Mouse (Mus musculus) layer of hippocampus, adult 18-20 months (tissue): ENCODE measurements around the gene Vrk3. TPM values are rescaled to one million over a fixed set of nuclear protein-coding genes. Genes with fewer than 3 reads are reported as not detected.
"Not testable (repeated sequence)": the region's sequence is repeated elsewhere in the genome, so short reads cannot be mapped to it uniquely, and the experiment has no call there.

ENCODE experiments used
- DNase-seq, 2 experiments: peaks; one replicate each; pipeline ENCODE4 v3.0.0; 2022; ENCODE audit warnings: low spot score in 2 of 2
- long read RNA-seq: library from polyadenylated mRNA; stranded (forward); transcript quantifications from one replicate; pipeline ENCODE4 v2.0.0, GENCODE M21; 2021
- total RNA-seq, 2 experiments: library from RNA; stranded (reverse); gene quantifications; 2 replicates each; pipeline ENCODE4 v1.2.3; 2021

Gene Vrk3
- 10 to 100 TPM; 35.1 to 39.9 TPM for total RNA-seq
- long read RNA-seq, transcript Vrk3-201 (15 exons, 1,969 nt): major isoform, 26 of 36 reads
- long read RNA-seq, partial matches to known transcripts: 4 of 36 reads
- long read RNA-seq, other reads (novel, unspliced or antisense): 5 of 36 reads

GRCm38 (mm10) chr7:44748101-44749044 is at the start of gene Vrk3:
TSS of gene Vrk3 (plus strand) at chr7:44748413.
- peak; percentile 95 to 98 for DNase-seq

DNA sequence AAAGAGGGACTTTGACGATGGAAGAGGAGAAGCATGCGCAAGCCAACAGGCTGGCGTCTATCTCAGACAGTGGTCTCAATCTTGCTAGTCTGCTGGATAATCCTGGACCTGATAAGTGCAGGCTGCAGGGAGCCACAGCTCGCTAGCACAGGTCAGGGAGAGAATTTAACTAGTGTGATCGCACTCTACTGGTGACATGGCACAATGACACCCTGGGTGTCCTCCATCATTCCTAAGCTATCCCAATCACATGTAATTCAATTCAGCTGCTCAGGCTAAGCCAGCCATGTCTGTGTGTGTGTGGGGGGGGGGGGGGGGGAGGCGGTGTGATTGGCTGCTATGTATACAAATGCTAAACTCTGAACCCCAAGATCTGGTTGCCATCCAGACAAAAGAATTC is 46.3 kb upstream of the Vrk3 start:
- peak in 1 of 2 experiments; percentile 68 for DNase-seq

GRCm38 (mm10) chr7:44702985-44703384 is 45.2 kb upstream of the Vrk3 start:
- DNase-seq: no peak

- peak in 1 of 2 experiments; percentile 57 for DNase-seq
These were observed 43.9 kb upstream of the Vrk3 start for GRCm38 (mm10) chr7:44704363-44704762.

DNA sequence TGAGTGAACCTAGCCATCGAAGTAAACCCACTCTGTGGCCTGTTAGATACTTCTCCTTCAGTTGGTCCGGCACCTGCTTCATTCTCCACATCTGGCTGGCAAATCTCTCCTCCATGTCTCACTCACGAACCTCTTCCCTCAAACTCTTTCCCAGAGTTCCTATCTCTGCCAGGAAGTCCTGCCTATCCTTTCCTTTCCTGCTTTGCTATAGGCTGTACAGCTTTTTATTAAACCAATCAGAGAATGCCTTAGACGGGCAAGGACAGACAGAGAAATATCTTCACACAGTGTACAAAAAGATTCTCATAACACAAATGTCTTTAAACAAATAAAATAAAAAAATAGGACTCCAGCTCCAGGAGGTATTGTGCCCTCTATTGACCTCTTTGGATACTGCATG is 43.1 kb upstream of the Vrk3 start:
- no peak for DNase-seq

DNA sequence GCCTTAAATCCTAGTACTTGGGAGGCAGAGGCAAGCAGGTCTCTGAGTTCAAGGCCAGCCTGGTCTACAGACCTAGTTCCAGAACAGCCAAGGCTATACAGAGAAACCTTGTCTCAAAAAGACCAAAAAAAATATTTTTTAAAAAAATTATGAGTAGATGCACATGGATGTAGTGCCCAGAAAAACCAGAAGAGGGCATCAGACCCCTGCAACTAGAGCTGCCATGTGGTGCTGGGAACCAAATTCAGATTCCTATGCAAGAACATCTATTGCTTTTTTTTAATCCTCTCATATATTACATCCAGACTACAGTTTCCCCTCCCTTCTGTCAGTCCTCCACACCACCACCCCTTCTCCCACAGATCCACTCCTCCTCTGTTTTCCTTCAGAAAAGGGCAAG is 41.9 kb upstream of the Vrk3 start:
- DNase-seq: no peak

GRCm38 (mm10) chr7:44707169-44707675 is 41.0 kb upstream of the Vrk3 start:
- DNase-seq: no peak

- not testable (repeated sequence) for DNase-seq
These were observed 40.1 kb upstream of the Vrk3 start for GRCm38 (mm10) chr7:44708093-44708492.

- no peak for DNase-seq
These were observed 39.6 kb upstream of the Vrk3 start, which contains the start of gene Izumo2 for GRCm38 (mm10) chr7:44708574-44708973. TSS of gene Izumo2 (plus strand) at chr7:44708742.

GRCm38 (mm10) chr7:44709881-44710280 is 38.3 kb upstream of the Vrk3 start:
- DNase-seq: no peak

DNA sequence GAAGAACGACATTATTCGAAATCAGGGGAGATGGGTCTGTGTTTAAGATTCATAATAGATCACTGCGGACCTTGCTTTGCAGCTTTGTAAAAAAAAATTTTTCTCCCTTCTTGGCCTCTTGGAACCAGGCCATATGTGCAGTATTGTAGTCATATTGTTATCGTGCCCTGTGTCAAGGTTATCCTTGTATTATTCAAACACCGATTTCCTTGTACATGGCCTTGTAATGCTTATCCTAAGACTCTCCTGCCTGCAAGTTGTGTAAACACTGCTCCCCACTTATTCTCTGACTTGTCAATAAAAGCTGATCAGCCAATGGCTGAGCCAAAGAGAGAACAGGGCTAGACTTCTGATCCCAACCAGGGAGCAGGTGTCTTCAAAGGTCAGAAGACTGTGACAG is 26.2 kb upstream of the Vrk3 start:
- no peak for DNase-seq

GRCm38 (mm10) chr7:44724316-44724715 is 23.9 kb upstream of the Vrk3 start:
- peak in 1 of 2 experiments; percentile 19 for DNase-seq

- peak in 1 of 2 experiments; percentile 15 for DNase-seq
These were observed 21.9 kb upstream of the Vrk3 start for GRCm38 (mm10) chr7:44726343-44726742.

DNA sequence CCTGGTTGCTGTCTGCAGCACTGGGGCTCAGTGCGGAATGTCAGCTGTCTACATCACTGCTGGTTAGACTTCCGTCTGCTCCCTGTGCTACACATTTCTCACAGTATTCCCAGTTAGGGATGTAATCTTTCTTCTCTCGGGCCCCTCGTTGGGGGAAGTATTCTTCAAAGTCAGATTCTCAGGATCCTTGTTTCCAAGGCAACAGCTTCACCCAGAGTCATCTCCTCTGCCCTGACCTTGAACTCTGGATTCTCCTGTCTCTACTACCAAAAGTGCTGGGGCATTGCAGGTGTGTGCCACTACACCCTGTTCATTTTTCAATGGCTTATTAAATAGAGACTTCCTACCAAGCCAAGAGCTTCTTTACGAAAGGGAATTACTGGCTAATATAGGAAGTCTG is 21.1 kb upstream of the Vrk3 start:
- no peak for DNase-seq

- no peak for DNase-seq
These were observed 19.9 kb upstream of the Vrk3 start for GRCm38 (mm10) chr7:44728082-44728975.

DNA sequence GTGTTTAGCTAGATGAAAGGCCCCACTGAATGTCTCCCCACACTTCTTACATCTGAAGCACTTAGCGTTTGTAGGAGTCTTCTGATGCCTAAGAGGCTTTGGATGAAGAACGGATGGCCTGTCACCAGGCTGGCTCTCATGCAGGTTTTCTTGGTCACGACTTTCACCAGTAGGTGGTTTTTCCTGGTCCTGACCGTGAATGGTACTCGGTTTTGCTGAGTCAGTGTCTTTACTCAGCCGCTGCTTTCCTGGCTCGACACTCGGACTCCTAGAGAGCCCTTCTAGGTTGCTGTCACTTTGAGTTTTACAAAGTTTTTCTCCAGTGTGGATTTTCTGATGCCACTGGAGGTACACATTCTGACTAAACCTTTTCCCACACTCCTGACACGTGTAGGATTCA is 14.5 kb upstream of the Vrk3 start:
- DNase-seq: no peak

- DNase-seq: no peak
These were observed 6.9 kb upstream of the Vrk3 start for GRCm38 (mm10) chr7:44741361-44741760.

GRCm38 (mm10) chr7:44744270-44744669 is 3.9 kb upstream of the Vrk3 start:
- no peak for DNase-seq

DNA sequence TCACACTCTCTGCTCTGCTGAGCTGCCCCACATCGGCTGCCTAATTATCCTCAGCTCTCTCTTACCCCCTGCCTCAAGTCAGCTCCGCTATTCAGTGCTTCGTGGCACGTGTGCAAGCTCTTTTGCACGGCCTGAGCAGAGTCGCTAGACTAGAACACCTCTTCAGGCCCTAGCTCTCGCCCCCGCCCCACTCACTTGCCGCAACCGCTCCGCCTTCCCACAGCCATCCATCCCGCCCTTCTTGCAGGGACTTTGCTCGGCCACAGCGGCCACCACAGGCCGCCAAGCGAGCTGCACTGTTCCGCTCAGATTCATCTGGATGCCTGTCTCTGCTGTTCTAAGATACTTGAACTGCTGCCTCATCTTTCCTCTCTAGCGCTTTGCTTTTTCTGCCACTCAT is 3.1 kb upstream of the Vrk3 start:
- DNase-seq: peak; percentile 73 to 78

DNA sequence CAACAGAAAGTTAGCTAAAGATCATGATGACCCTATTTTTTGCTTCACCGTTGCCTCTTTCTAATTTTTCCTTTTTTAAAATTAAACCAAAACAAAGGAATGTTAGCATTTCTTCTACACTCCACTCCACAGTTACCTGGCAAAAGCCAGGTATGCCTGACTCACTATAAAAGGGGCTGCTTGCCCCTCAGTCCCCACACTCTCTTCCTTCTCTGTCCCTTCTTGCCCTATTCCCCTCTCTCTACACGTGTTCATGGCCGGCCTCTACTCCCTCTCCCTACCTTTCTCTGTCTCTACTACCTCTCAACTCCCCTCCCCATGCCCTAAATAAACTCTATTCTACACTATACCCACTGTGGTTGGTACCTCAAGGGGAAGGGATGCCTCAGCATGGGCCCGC is 1.1 kb upstream of the Vrk3 start:
- no peak for DNase-seq

GRCm38 (mm10) chr7:44750950-44751349 is 2.7 kb downstream of the Vrk3 start, which contains the start of gene Zfp473:
TSS of gene Zfp473 (minus strand) at chr7:44751050.
- not testable (repeated sequence) for DNase-seq
